Mouse (Mus musculus) testis, adult 2 months (tissue): Measurements from ENCODE around the gene Galntl6.

Experiments
- CTCF ChIP-seq: fragments of 200-500 bp; IDR thresholded peaks from 2 replicates; pipeline ENCODE4 v1.5.1; 2012; ENCODE audit warnings: low read depth, mild to moderate bottlenecking, inconsistent platforms, low read length, moderate library complexity; ENCODE audit not compliant: control insufficient read depth, insufficient read depth, insufficient replicate concordance
- POLR2A ChIP-seq: fragments of 200-500 bp; IDR thresholded peaks from 2 replicates; pipeline ENCODE4 v1.6.1; 2012; ENCODE audit warnings: low read depth, mild to moderate bottlenecking, inconsistent platforms, low read length, moderate library complexity; ENCODE audit not compliant: control insufficient read depth

GRCm38 (mm10) chr8:58801847-58802246 lies 110.6 kb downstream of the Galntl6 start:
- no peak for TF ChIP-seq CTCF
- TF ChIP-seq POLR2A = no peak
